Comparison of ENCODE assay signal across 9 mouse cellular contexts in the genomic region with DNA sequence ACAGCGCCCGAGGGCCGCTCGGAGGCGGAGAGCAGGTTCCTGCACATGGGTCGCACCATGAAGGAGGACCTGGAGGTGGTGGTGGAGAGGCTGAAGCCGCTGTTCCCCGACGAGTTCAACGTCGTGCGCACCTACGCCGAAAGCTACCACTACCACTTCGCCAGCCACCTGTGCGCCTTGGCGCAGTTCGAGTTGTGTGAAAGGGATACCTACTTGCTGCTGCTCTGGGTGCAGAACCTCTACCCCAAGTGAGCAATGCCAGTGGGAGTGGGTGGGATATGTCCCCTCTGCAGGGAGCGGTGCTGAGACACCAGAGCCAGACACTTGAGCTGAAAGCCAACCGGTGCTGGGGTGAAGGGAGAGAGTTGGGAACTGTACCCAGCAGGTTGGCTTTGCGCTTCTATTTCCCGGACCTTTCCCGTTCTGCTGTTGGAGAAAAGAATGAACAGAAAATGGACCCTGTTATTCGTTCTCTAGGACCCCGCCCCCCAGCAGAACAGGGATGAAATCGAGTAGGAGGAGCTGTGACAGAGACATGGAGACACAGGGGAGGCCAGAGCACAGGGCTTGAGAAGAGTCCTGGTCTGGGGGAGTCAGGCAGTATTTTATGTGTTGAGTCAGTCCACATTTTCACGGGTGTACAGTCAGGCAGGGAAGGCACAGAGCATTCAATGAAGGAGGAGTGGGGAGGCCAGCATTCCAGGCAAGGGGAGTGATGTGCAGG. TPM values are rescaled to one million over a fixed set of nuclear protein-coding genes. Genes with fewer than 3 reads are reported as not detected.
DNase-seq lines count a peak whose midpoint lies in the region; ATAC-seq and TF ChIP-seq lines count a peak whose summit lies in the region.
"Had no signal": no experiment of that assay in that cellular context is flagged by ENCODE, and none has a peak within 500 bp of the region (broad histone marks: within the 10 kb centered on the region; RNA-seq: fewer than 3 reads in every experiment).

No protein-coding gene starts in this region.

- peaks cover 51% of the 10 kb centered on the region for H3K27me3 ChIP-seq in megakaryocyte, embryonic 14.5 days (replicated peaks)
- peaks cover 94% of the 10 kb centered on the region for H3K27me3 ChIP-seq in forebrain, embryonic 16.5 days (replicated peaks; ENCODE audit: control insufficient read depth, insufficient read depth, low read length)
- H3K27me3 ChIP-seq in liver, embryonic 12.5 days (replicated peaks) = peaks cover 75% of the 10 kb centered on the region
- peaks cover 23% of the 10 kb centered on the region for H3K27me3 ChIP-seq in stomach, postnatal 0 days (ENCODE audit: control insufficient read depth, insufficient read depth, low read length)

- H3K9ac ChIP-seq in forebrain, embryonic 16.5 days (replicated peaks; ENCODE audit: low read depth, low read length) = no peak overlapping the region
- peak overlapping the region; percentile 92 for H3K9ac ChIP-seq in liver, embryonic 12.5 days
- no peak overlapping the region for H3K9ac ChIP-seq in stomach, postnatal 0 days (ENCODE audit: low read length)

- TF ChIP-seq EP300 in stomach, postnatal 0 days (optimal IDR thresholded peaks at IDR 0.05) = no peak

- peak overlapping the region; percentile 75 for H3K4me3 ChIP-seq in megakaryocyte, embryonic 14.5 days (replicated peaks)
- peak overlapping the region; percentile 23; the same call in 1 of the 2 replicates for H3K4me3 ChIP-seq in forebrain, embryonic 16.5 days (replicated peaks; ENCODE audit: low read length)
- H3K4me3 ChIP-seq in liver, embryonic 12.5 days = peak overlapping the region; percentile 85
- H3K4me3 ChIP-seq in stomach, postnatal 0 days (ENCODE audit: low read depth, low read length) = peak overlapping the region; percentile 17

- peaks cover 67% of the 10 kb centered on the region for H3K36me3 ChIP-seq in megakaryocyte, embryonic 14.5 days (replicated peaks; ENCODE audit: low read length)
- no peaks in the 10 kb centered on the region for H3K36me3 ChIP-seq in forebrain, embryonic 16.5 days (ENCODE audit: control insufficient read depth, insufficient read depth)
- H3K36me3 ChIP-seq in liver, embryonic 12.5 days = peaks cover 68% of the 10 kb centered on the region
- H3K36me3 ChIP-seq in stomach, postnatal 0 days (ENCODE audit: control insufficient read depth, insufficient read depth, low read length) = no peaks in the 10 kb centered on the region

- ATAC-seq in megakaryocyte, adult 5-6 weeks (ENCODE audit: poor library complexity, severe bottlenecking) = no peak
- ATAC-seq in forebrain, embryonic 16.5 days = no peak
- ATAC-seq in liver, embryonic 12.5 days = no peak
- ATAC-seq in stomach, postnatal 0 days (ENCODE audit: low FRiP score, low TSS enrichment) = no peak

- no peak for TF ChIP-seq CTCF in stomach, postnatal 0 days (IDR thresholded peaks at IDR 0.05; ENCODE audit: low read depth)

- WGBS in forebrain, embryonic 16.5 days = 5% methylated on average over 27 of the region's 27 CpGs
- 59% methylated on average over 27 of the region's 27 CpGs for WGBS in liver, embryonic 12.5 days (ENCODE audit: insufficient replicate concordance)
- WGBS in stomach, postnatal 0 days = 13% methylated on average over 27 of the region's 27 CpGs

- H3K4me2 ChIP-seq in forebrain, embryonic 16.5 days (ENCODE audit: low read length) = 0 out of 2 replicates have a peak overlapping the region, but pooled peaks have one; percentile 14
- peak overlapping the region; percentile 84 for H3K4me2 ChIP-seq in liver, embryonic 12.5 days
- H3K4me2 ChIP-seq in stomach, postnatal 0 days (replicated peaks; ENCODE audit: low read depth) = peak overlapping the region; percentile 29

- no peak overlapping the region for H3K27ac ChIP-seq in forebrain, embryonic 16.5 days (ENCODE audit: low read length)
- peak overlapping the region; percentile 99; the same call in 1 of the 2 replicates for H3K27ac ChIP-seq in liver, embryonic 12.5 days
- H3K27ac ChIP-seq in stomach, postnatal 0 days (replicated peaks) = no peak overlapping the region

- no peak for DNase-seq in stomach, postnatal 0 days (ENCODE audit: low spot score)
- no peak for DNase-seq in urinary bladder, postnatal 36 days (ENCODE audit: low spot score in 2 of 2)
- DNase-seq in Muller cell, postnatal 12 days (ENCODE audit: inconsistent ontology term) = no peak
- DNase-seq: thymus, postnatal 36 days had no signal

- peaks cover 95% of the 10 kb centered on the region for H3K4me1 ChIP-seq in megakaryocyte, embryonic 14.5 days
- H3K4me1 ChIP-seq in forebrain, embryonic 16.5 days (replicated peaks; ENCODE audit: control insufficient read depth, insufficient read depth, low read length) = peaks cover 16% of the 10 kb centered on the region
- H3K4me1 ChIP-seq in liver, embryonic 12.5 days = peaks cover 90% of the 10 kb centered on the region
- H3K4me1 ChIP-seq in stomach, postnatal 0 days (replicated peaks; ENCODE audit: control insufficient read depth, insufficient read depth) = no peaks in the 10 kb centered on the region

- H3K9me3 ChIP-seq in megakaryocyte, embryonic 14.5 days = no peaks in the 10 kb centered on the region
- no peaks in the 10 kb centered on the region for H3K9me3 ChIP-seq in forebrain, embryonic 16.5 days (ENCODE audit: control insufficient read depth, low read length)
- no peaks in the 10 kb centered on the region for H3K9me3 ChIP-seq in liver, embryonic 12.5 days (replicated peaks)
- no peaks in the 10 kb centered on the region for H3K9me3 ChIP-seq in stomach, postnatal 0 days (ENCODE audit: control insufficient read depth, low read length)

RNA-seq across cellular contexts. Expression of gene Tnfaip2, which starts 3.8 kb away (rescaled TPM):
- polyA plus RNA-seq in megakaryocyte, embryonic 14.5 days (2012; ENCODE audit: insufficient read depth, low replicate concordance) = 1.1 and 11.3 TPM in 2 replicates
- total RNA-seq in megakaryocyte, adult 5-6 weeks (2015) = 42.7 and 43.7 TPM in 2 replicates
- total RNA-seq in megakaryocyte, adult 5-6 weeks (2017) = 81.0 and 109 TPM in 2 replicates
- polyA plus RNA-seq in forebrain, embryonic 16.5 days (2015; fragmentation: Nextera tagmentation; extraction: Ambion mirVana) = 0.63 and 0.84 TPM in 2 replicates
- polyA plus RNA-seq in liver, embryonic 12.5 days (2016; fragmentation: Nextera tagmentation; extraction: Ambion mirVana) = 88.6 and 94.9 TPM in 2 replicates
- polyA plus RNA-seq in stomach, postnatal 0 days (2015; fragmentation: Nextera tagmentation; extraction: Ambion mirVana) = 14.5 and 15.6 TPM in 2 replicates

RNA-seq across cellular contexts. Expression of gene Exoc3l4, which starts 29.2 kb away (rescaled TPM):
- 38.6 and 61.4 TPM in 2 replicates for polyA plus RNA-seq in megakaryocyte, embryonic 14.5 days (2012; ENCODE audit: insufficient read depth, low replicate concordance)
- 0.39 and 1.1 TPM in 2 replicates for total RNA-seq in megakaryocyte, adult 5-6 weeks (2015)
- 0.29 TPM in 1 of 2 replicates, not detected in the other for total RNA-seq in megakaryocyte, adult 5-6 weeks (2017)
- 1.9 and 2.5 TPM in 2 replicates for polyA plus RNA-seq in forebrain, embryonic 16.5 days (2015; fragmentation: Nextera tagmentation; extraction: Ambion mirVana)
- 15.5 and 18.2 TPM in 2 replicates for polyA plus RNA-seq in liver, embryonic 12.5 days (2016; fragmentation: Nextera tagmentation; extraction: Ambion mirVana)
- polyA plus RNA-seq in stomach, postnatal 0 days (2015; fragmentation: Nextera tagmentation; extraction: Ambion mirVana) = 7.3 and 8.6 TPM in 2 replicates

RNA-seq across cellular contexts. Expression of gene Lbhd2, which starts 39.4 kb away (rescaled TPM):
- polyA plus RNA-seq in megakaryocyte, embryonic 14.5 days (2012; ENCODE audit: insufficient read depth, low replicate concordance) = not detected in 2 replicates
- total RNA-seq in megakaryocyte, adult 5-6 weeks (2015) = not detected in 2 replicates
- total RNA-seq in megakaryocyte, adult 5-6 weeks (2017) = not detected in 2 replicates
- polyA plus RNA-seq in forebrain, embryonic 16.5 days (2015; fragmentation: Nextera tagmentation; extraction: Ambion mirVana) = 1.3 and 4.5 TPM in 2 replicates
- polyA plus RNA-seq in liver, embryonic 12.5 days (2016; fragmentation: Nextera tagmentation; extraction: Ambion mirVana) = 0.28 TPM in 1 of 2 replicates, not detected in the other
- polyA plus RNA-seq in stomach, postnatal 0 days (2015; fragmentation: Nextera tagmentation; extraction: Ambion mirVana) = 2.2 TPM in 2 replicates
- total RNA-seq: adrenal gland, adult 18-20 months had no signal

RNA-seq across cellular contexts. Expression of gene Gm266, which starts 39.6 kb away (rescaled TPM):
- polyA plus RNA-seq in megakaryocyte, embryonic 14.5 days (2012; ENCODE audit: insufficient read depth, low replicate concordance) = 0.22 TPM in 1 of 2 replicates, not detected in the other
- not detected in 2 replicates for total RNA-seq in megakaryocyte, adult 5-6 weeks (2015)
- not detected in 2 replicates for total RNA-seq in megakaryocyte, adult 5-6 weeks (2017)
- polyA plus RNA-seq in forebrain, embryonic 16.5 days (2015; fragmentation: Nextera tagmentation; extraction: Ambion mirVana) = 0.23 and 1.1 TPM in 2 replicates
- polyA plus RNA-seq in liver, embryonic 12.5 days (2016; fragmentation: Nextera tagmentation; extraction: Ambion mirVana) = 1.8 and 2.4 TPM in 2 replicates
- 12.5 and 14.4 TPM in 2 replicates for polyA plus RNA-seq in stomach, postnatal 0 days (2015; fragmentation: Nextera tagmentation; extraction: Ambion mirVana)
- total RNA-seq: adrenal gland, adult 18-20 months had no signal

Comparison
In these comparisons a context has a peak if more than half of its experiments do, and no peak if none do; other contexts are left out.
1. H3K4me3 ChIP-seq: peak in every context shown above with its lines; median percentile 85 in liver, embryonic 12.5 days; 75 in megakaryocyte, embryonic 14.5 days; 23 in forebrain, embryonic 16.5 days; 17 in stomach, postnatal 0 days.
2. H3K4me2 ChIP-seq: peak in every context shown above with its lines; median percentile 84 in liver, embryonic 12.5 days; 29 in stomach, postnatal 0 days; 14 in forebrain, embryonic 16.5 days.